Mouse (Mus musculus): Measurements from ENCODE around the gene Fbxl13. TPM values are rescaled to one million over a fixed set of nuclear protein-coding genes. Genes with fewer than 3 reads are reported as not detected.

The Fbxl13 gene
- polyA plus RNA-seq, 1 experiment, result not detected

- TF ChIP-seq EP300 (IDR thresholded peaks at IDR 0.05; ENCODE audit: insufficient read depth, low read depth, low read length) (no peak), CTCF (IDR thresholded peaks at IDR 0.05; ENCODE audit: low read depth, low read length) (no peak), POLR2A (IDR thresholded peaks at IDR 0.05; ENCODE audit: insufficient read depth, low read length) (no peak)
- H3K9me3 ChIP-seq (replicated peaks; ENCODE audit: control insufficient read depth, insufficient read depth, low read length, poor library complexity, severe bottlenecking), result no peaks in the 10 kb centered on the region
- H3K27me3 ChIP-seq (ENCODE audit: control insufficient read depth, insufficient read depth, low read length, poor library complexity, severe bottlenecking), result no peaks in the 10 kb centered on the region
- H3K9ac ChIP-seq (ENCODE audit: low read depth, poor library complexity, severe bottlenecking), result no peak overlapping the region
- H3K4me3 ChIP-seq (ENCODE audit: low read depth, low read length), result no peak overlapping the region
- no peaks in the 10 kb centered on the region for H3K36me3 ChIP-seq (ENCODE audit: control insufficient read depth, insufficient read depth, low read length, poor library complexity, severe bottlenecking)
- no peak overlapping the region for H3K27ac ChIP-seq (ENCODE audit: insufficient read depth, low read length)
- no peaks in the 10 kb centered on the region for H3K4me1 ChIP-seq (ENCODE audit: control insufficient read depth, insufficient read depth, low read length)
Observed at GRCm38 (mm10) chr5:21683811-21684210, 38.4 kb upstream of the Fbxl13 start.

- no peak overlapping the region for H3K9ac ChIP-seq (ENCODE audit: low read depth, poor library complexity, severe bottlenecking)
- H3K4me1 ChIP-seq (ENCODE audit: control insufficient read depth, insufficient read depth, low read length), result no peaks in the 10 kb centered on the region
- no peak for TF ChIP-seq EP300 (IDR thresholded peaks at IDR 0.05; ENCODE audit: insufficient read depth, low read depth, low read length)
- TF ChIP-seq POLR2A (IDR thresholded peaks at IDR 0.05; ENCODE audit: insufficient read depth, low read length), result no peak
- no peak for TF ChIP-seq CTCF (IDR thresholded peaks at IDR 0.05; ENCODE audit: low read depth, low read length)
- no peaks in the 10 kb centered on the region for H3K9me3 ChIP-seq (replicated peaks; ENCODE audit: control insufficient read depth, insufficient read depth, low read length, poor library complexity, severe bottlenecking)
- H3K27me3 ChIP-seq (ENCODE audit: control insufficient read depth, insufficient read depth, low read length, poor library complexity, severe bottlenecking), result no peaks in the 10 kb centered on the region
- no peak overlapping the region for H3K27ac ChIP-seq (ENCODE audit: insufficient read depth, low read length)
- no peaks in the 10 kb centered on the region for H3K36me3 ChIP-seq (ENCODE audit: control insufficient read depth, insufficient read depth, low read length, poor library complexity, severe bottlenecking)
- H3K4me3 ChIP-seq (ENCODE audit: low read depth, low read length), result no peak overlapping the region
Observed at GRCm38 (mm10) chr5:21680940-21681339, 35.5 kb upstream of the Fbxl13 start.

- H3K27me3 ChIP-seq (ENCODE audit: control insufficient read depth, insufficient read depth, low read length, poor library complexity, severe bottlenecking), result no peaks in the 10 kb centered on the region
- no peaks in the 10 kb centered on the region for H3K9me3 ChIP-seq (replicated peaks; ENCODE audit: control insufficient read depth, insufficient read depth, low read length, poor library complexity, severe bottlenecking)
- TF ChIP-seq POLR2A (IDR thresholded peaks at IDR 0.05; ENCODE audit: insufficient read depth, low read length) (no peak), CTCF (IDR thresholded peaks at IDR 0.05; ENCODE audit: low read depth, low read length) (no peak), EP300 (IDR thresholded peaks at IDR 0.05; ENCODE audit: insufficient read depth, low read depth, low read length) (no peak)
- H3K27ac ChIP-seq (ENCODE audit: insufficient read depth, low read length), result no peak overlapping the region
- no peak overlapping the region for H3K4me3 ChIP-seq (ENCODE audit: low read depth, low read length)
- H3K4me1 ChIP-seq (ENCODE audit: control insufficient read depth, insufficient read depth, low read length), result no peaks in the 10 kb centered on the region
- no peak overlapping the region for H3K9ac ChIP-seq (ENCODE audit: low read depth, poor library complexity, severe bottlenecking)
- no peaks in the 10 kb centered on the region for H3K36me3 ChIP-seq (ENCODE audit: control insufficient read depth, insufficient read depth, low read length, poor library complexity, severe bottlenecking)
Observed at GRCm38 (mm10) chr5:21680029-21680428, 34.6 kb upstream of the Fbxl13 start.

- Histone ChIP-seq H3K4me3 (ENCODE audit: low read depth, low read length) (no peak overlapping the region), H3K36me3 (ENCODE audit: control insufficient read depth, insufficient read depth, low read length, poor library complexity, severe bottlenecking) (no peaks in the 10 kb centered on the region), H3K27me3 (ENCODE audit: control insufficient read depth, insufficient read depth, low read length, poor library complexity, severe bottlenecking) (no peaks in the 10 kb centered on the region), H3K9me3 (replicated peaks; ENCODE audit: control insufficient read depth, insufficient read depth, low read length, poor library complexity, severe bottlenecking) (no peaks in the 10 kb centered on the region), H3K27ac (ENCODE audit: insufficient read depth, low read length) (no peak overlapping the region), H3K9ac (ENCODE audit: low read depth, poor library complexity, severe bottlenecking) (no peak overlapping the region), H3K4me1 (ENCODE audit: control insufficient read depth, insufficient read depth, low read length) (peaks cover 3% of the 10 kb centered on the region)
- TF ChIP-seq POLR2A (IDR thresholded peaks at IDR 0.05; ENCODE audit: insufficient read depth, low read length) (no peak), EP300 (IDR thresholded peaks at IDR 0.05; ENCODE audit: insufficient read depth, low read depth, low read length) (no peak), CTCF (IDR thresholded peaks at IDR 0.05; ENCODE audit: low read depth, low read length) (no peak)
Observed at GRCm38 (mm10) chr5:21678363-21678762, 32.9 kb upstream of the Fbxl13 start.

GRCm38 (mm10) chr5:21677939-21678338, 32.5 kb upstream of the Fbxl13 start:
- H3K36me3 ChIP-seq (ENCODE audit: control insufficient read depth, insufficient read depth, low read length, poor library complexity, severe bottlenecking), result no peaks in the 10 kb centered on the region
- no peaks in the 10 kb centered on the region for H3K27me3 ChIP-seq (ENCODE audit: control insufficient read depth, insufficient read depth, low read length, poor library complexity, severe bottlenecking)
- H3K4me1 ChIP-seq (ENCODE audit: control insufficient read depth, insufficient read depth, low read length), result peaks cover 3% of the 10 kb centered on the region
- H3K9me3 ChIP-seq (replicated peaks; ENCODE audit: control insufficient read depth, insufficient read depth, low read length, poor library complexity, severe bottlenecking), result no peaks in the 10 kb centered on the region
- no peak overlapping the region for H3K4me3 ChIP-seq (ENCODE audit: low read depth, low read length)
- no peak overlapping the region for H3K27ac ChIP-seq (ENCODE audit: insufficient read depth, low read length)
- no peak overlapping the region for H3K9ac ChIP-seq (ENCODE audit: low read depth, poor library complexity, severe bottlenecking)
- TF ChIP-seq POLR2A (IDR thresholded peaks at IDR 0.05; ENCODE audit: insufficient read depth, low read length), result no peak
- TF ChIP-seq EP300 (IDR thresholded peaks at IDR 0.05; ENCODE audit: insufficient read depth, low read depth, low read length), result no peak
- TF ChIP-seq CTCF (IDR thresholded peaks at IDR 0.05; ENCODE audit: low read depth, low read length), result no peak

- H3K4me3 ChIP-seq (ENCODE audit: low read depth, low read length), result peak overlapping the region; percentile 25
- no peak overlapping the region for H3K27ac ChIP-seq (ENCODE audit: insufficient read depth, low read length)
- H3K9ac ChIP-seq (ENCODE audit: low read depth, poor library complexity, severe bottlenecking), result no peak overlapping the region
- no peaks in the 10 kb centered on the region for H3K9me3 ChIP-seq (replicated peaks; ENCODE audit: control insufficient read depth, insufficient read depth, low read length, poor library complexity, severe bottlenecking)
- H3K27me3 ChIP-seq (ENCODE audit: control insufficient read depth, insufficient read depth, low read length, poor library complexity, severe bottlenecking), result no peaks in the 10 kb centered on the region
- peak; percentile 60; the same call in 1 of the 2 replicates for TF ChIP-seq EP300 (IDR thresholded peaks at IDR 0.05; ENCODE audit: insufficient read depth, low read depth, low read length)
- TF ChIP-seq POLR2A (IDR thresholded peaks at IDR 0.05; ENCODE audit: insufficient read depth, low read length), result no peak
- H3K4me1 ChIP-seq (ENCODE audit: control insufficient read depth, insufficient read depth, low read length), result peaks cover 3% of the 10 kb centered on the region
- H3K36me3 ChIP-seq (ENCODE audit: control insufficient read depth, insufficient read depth, low read length, poor library complexity, severe bottlenecking), result no peaks in the 10 kb centered on the region
Observed at GRCm38 (mm10) chr5:21675494-21675893, 30.1 kb upstream of the Fbxl13 start.
